Mouse (Mus musculus) stomach, embryonic 14.5 days (tissue): ENCODE data around the gene St7. TPM values are rescaled to one million over a fixed set of nuclear protein-coding genes. Genes with fewer than 3 reads are reported as not detected.

Experiments
- ATAC-seq: fragments of 200-750 bp; cut with Nextera tagmentation; 2 replicates; pipeline ENCODE4 v1.8.0; 2017; ENCODE audit warnings: low read depth, moderate TSS enrichment; ENCODE audit not compliant: insufficient number of reproducible peaks, insufficient read depth, low FRiP score
- H3K27ac ChIP-seq: fragments of 300-500 bp; sonication (generic); 2 replicates; pipeline ENCODE4 v1.5.1; 2014; ENCODE audit warnings: mild to moderate bottlenecking, low read length, moderate library complexity, mixed read lengths
- H3K27me3 ChIP-seq: fragments of 300-500 bp; sonication (generic); 2 replicates; pipeline ENCODE4 v1.6.1; 2014; ENCODE audit warnings: low read length, control low read depth, mixed read lengths; ENCODE audit not compliant: control insufficient read depth, insufficient read depth
- H3K36me3 ChIP-seq: fragments of 300-500 bp; sonication (generic); 2 replicates; pipeline ENCODE4 v1.6.1; 2014; ENCODE audit warnings: mild to moderate bottlenecking, control low read depth, low read length, moderate library complexity, mixed read lengths; ENCODE audit not compliant: control insufficient read depth, insufficient read depth
- H3K4me1 ChIP-seq: fragments of 300-500 bp; sonication (generic); 2 replicates; pipeline ENCODE4 v1.6.1; 2014; ENCODE audit warnings: low read length, control low read depth, mixed read lengths; ENCODE audit not compliant: control insufficient read depth, insufficient read depth
- H3K4me2 ChIP-seq: fragments of 300-500 bp; sonication (generic); replicated peaks from 2 replicates; pipeline ENCODE4 v1.6.1; 2014; ENCODE audit warnings: low read depth, low read length, control low read depth
- H3K4me3 ChIP-seq: fragments of 300-500 bp; sonication (generic); 2 replicates; pipeline ENCODE4 v1.5.1; 2014; ENCODE audit warnings: low read depth, low read length, control low read depth
- H3K9ac ChIP-seq: fragments of 300-500 bp; sonication (generic); replicated peaks from 2 replicates; pipeline ENCODE4 v1.6.1; 2014; ENCODE audit warnings: low read depth, mild to moderate bottlenecking, control low read depth, low read length, moderate library complexity, mixed read lengths
- H3K9me3 ChIP-seq: fragments of 300-500 bp; sonication (generic); 2 replicates; pipeline ENCODE4 v1.6.1; 2016; ENCODE audit warnings: low read depth, low read length, control low read depth; ENCODE audit not compliant: control insufficient read depth
- WGBS: fragments of 180-500 bp; shearing (Covaris S2); extraction: QIAGEN DNeasy Blood & Tissue Kit; methylation state at CpG from one replicate; pipeline ENCODE4 v1.1.7; 2014; 5-methylcytosine and 5-hydroxymethylcytosine counted together
- polyA plus RNA-seq: library from polyadenylated mRNA; unstranded; fragments of >200 nt; fragmentation: Nextera tagmentation; extraction: Ambion mirVana; gene quantifications from 2 replicates; pipeline ENCODE4 v1.2.1, GENCODE M21; 2014

St7 gene
- polyA plus RNA-seq, 1 experiment from 2014 or later = 29.9 TPM

DNA sequence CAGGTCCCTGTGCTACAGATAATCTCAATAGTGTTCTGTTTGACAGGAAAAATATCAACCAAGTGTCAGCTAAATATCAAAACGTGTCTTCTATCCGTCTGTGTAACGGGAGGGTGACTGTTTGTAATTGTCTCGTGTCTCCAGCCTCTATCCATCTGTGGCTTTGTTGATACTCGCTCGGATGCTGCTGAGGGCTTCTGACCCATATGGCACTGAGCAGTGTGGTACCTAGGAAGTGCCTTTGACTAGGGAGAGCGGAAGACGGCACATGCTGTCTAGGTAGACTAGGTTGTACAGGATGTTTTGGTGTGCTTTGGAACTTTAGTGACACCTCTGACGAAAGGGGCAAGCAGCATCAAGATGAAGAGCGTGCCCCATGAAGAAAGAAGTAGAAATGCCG lies 235.0 kb downstream of the St7 start:
- H3K36me3 ChIP-seq = no peaks in the 10 kb centered on the region
- peaks cover 8% of the 10 kb centered on the region; the same call in 1 of the 2 replicates for H3K4me1 ChIP-seq
- no peak overlapping the region for H3K9ac ChIP-seq
- H3K4me2 ChIP-seq = no peak overlapping the region
- H3K27ac ChIP-seq = no peak overlapping the region
- no peaks in the 10 kb centered on the region for H3K27me3 ChIP-seq
- no peak for ATAC-seq
- H3K4me3 ChIP-seq = no peak overlapping the region
- H3K9me3 ChIP-seq = no peaks in the 10 kb centered on the region
- WGBS = 69% methylated on average over 11 of the region's 11 CpGs

GRCm38 (mm10) chr6:17931187-17931586 lies 238.5 kb downstream of the St7 start:
- Histone ChIP-seq H3K4me2 (no peak overlapping the region), H3K4me3 (no peak overlapping the region), H3K27me3 (no peaks in the 10 kb centered on the region), H3K27ac (no peak overlapping the region; the same call in 1 of the 2 replicates), H3K4me1 (peaks cover 8% of the 10 kb centered on the region; the same call in 1 of the 2 replicates), H3K9ac (no peak overlapping the region), H3K36me3 (no peaks in the 10 kb centered on the region), H3K9me3 (no peaks in the 10 kb centered on the region)
- ATAC-seq = peak; percentile 67
- 80% methylated on average over 2 of the region's 2 CpGs for WGBS

- peaks cover 8% of the 10 kb centered on the region; the same call in 1 of the 2 replicates for H3K4me1 ChIP-seq
- no peaks in the 10 kb centered on the region for H3K36me3 ChIP-seq
- no peak overlapping the region for H3K9ac ChIP-seq
- no peak for ATAC-seq
- H3K9me3 ChIP-seq = no peaks in the 10 kb centered on the region
- no peak overlapping the region for H3K4me3 ChIP-seq
- no peak overlapping the region for H3K27ac ChIP-seq
- H3K27me3 ChIP-seq = no peaks in the 10 kb centered on the region
- no peak overlapping the region for H3K4me2 ChIP-seq
- WGBS = 73% methylated on average over 7 of the region's 7 CpGs
Observed at GRCm38 (mm10) chr6:17931835-17932234, 239.1 kb downstream of the St7 start.

DNA sequence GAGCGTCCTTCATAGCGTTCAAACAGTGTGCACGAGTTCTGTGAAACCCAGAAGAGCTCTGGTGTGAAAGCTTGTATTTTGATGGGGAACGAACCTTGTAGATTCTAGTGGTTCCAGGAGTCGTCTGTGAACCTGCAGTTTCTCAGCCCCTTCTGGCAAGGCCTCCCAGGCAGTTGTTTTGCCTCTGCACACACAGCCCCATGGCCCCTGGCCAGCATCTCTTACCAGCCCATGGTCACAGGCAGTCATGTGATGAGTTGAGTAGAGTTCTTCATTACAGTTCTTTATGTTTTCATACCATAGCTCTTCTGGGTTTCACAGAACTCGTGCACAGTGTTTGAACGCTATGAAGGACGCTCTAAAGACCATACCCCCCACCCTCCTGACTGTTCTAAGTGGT lies 240.1 kb downstream of the St7 start:
- no peak overlapping the region for H3K27ac ChIP-seq
- H3K36me3 ChIP-seq = no peaks in the 10 kb centered on the region
- ATAC-seq = no peak
- H3K9ac ChIP-seq = no peak overlapping the region
- H3K4me2 ChIP-seq = no peak overlapping the region
- no peak overlapping the region for H3K4me3 ChIP-seq
- WGBS = 88% methylated on average over 8 of the region's 8 CpGs
- H3K4me1 ChIP-seq = peaks cover 3% of the 10 kb centered on the region; the same call in 1 of the 2 replicates
- H3K27me3 ChIP-seq = no peaks in the 10 kb centered on the region
- no peaks in the 10 kb centered on the region for H3K9me3 ChIP-seq

GRCm38 (mm10) chr6:17938631-17939346 lies 246.1 kb downstream of the St7 start:
- 35% methylated on average over 11 of the region's 11 CpGs for WGBS
- H3K9me3 ChIP-seq = no peaks in the 10 kb centered on the region
- H3K27me3 ChIP-seq = no peaks in the 10 kb centered on the region
- peaks cover 5% of the 10 kb centered on the region for H3K4me1 ChIP-seq
- no peaks in the 10 kb centered on the region for H3K36me3 ChIP-seq
- no peak overlapping the region for H3K4me3 ChIP-seq
- H3K4me2 ChIP-seq = no peak overlapping the region
- H3K27ac ChIP-seq = no peak overlapping the region
- no peak overlapping the region for H3K9ac ChIP-seq
- ATAC-seq = 0 out of 2 replicates have a peak, but pooled peaks have one; percentile 33

GRCm38 (mm10) chr6:17941916-17942315 lies 249.2 kb downstream of the St7 start:
- no peak overlapping the region for H3K9ac ChIP-seq
- no peaks in the 10 kb centered on the region for H3K36me3 ChIP-seq
- H3K4me3 ChIP-seq = no peak overlapping the region
- ATAC-seq = no peak
- no peaks in the 10 kb centered on the region for H3K27me3 ChIP-seq
- H3K9me3 ChIP-seq = no peaks in the 10 kb centered on the region
- H3K27ac ChIP-seq = no peak overlapping the region
- 31% methylated on average over 2 of the region's 2 CpGs for WGBS
- H3K4me1 ChIP-seq = peaks cover 10% of the 10 kb centered on the region
- no peak overlapping the region for H3K4me2 ChIP-seq

GRCm38 (mm10) chr6:17942344-17942743 lies 249.6 kb downstream of the St7 start:
- WGBS = 30% methylated on average over 7 of the region's 7 CpGs
- no peaks in the 10 kb centered on the region for H3K36me3 ChIP-seq
- H3K4me3 ChIP-seq = no peak overlapping the region
- H3K27me3 ChIP-seq = no peaks in the 10 kb centered on the region
- H3K9ac ChIP-seq = no peak overlapping the region
- no peak overlapping the region for H3K27ac ChIP-seq
- H3K9me3 ChIP-seq = no peaks in the 10 kb centered on the region
- H3K4me2 ChIP-seq = no peak overlapping the region
- no peak for ATAC-seq
- H3K4me1 ChIP-seq = peaks cover 10% of the 10 kb centered on the region

DNA sequence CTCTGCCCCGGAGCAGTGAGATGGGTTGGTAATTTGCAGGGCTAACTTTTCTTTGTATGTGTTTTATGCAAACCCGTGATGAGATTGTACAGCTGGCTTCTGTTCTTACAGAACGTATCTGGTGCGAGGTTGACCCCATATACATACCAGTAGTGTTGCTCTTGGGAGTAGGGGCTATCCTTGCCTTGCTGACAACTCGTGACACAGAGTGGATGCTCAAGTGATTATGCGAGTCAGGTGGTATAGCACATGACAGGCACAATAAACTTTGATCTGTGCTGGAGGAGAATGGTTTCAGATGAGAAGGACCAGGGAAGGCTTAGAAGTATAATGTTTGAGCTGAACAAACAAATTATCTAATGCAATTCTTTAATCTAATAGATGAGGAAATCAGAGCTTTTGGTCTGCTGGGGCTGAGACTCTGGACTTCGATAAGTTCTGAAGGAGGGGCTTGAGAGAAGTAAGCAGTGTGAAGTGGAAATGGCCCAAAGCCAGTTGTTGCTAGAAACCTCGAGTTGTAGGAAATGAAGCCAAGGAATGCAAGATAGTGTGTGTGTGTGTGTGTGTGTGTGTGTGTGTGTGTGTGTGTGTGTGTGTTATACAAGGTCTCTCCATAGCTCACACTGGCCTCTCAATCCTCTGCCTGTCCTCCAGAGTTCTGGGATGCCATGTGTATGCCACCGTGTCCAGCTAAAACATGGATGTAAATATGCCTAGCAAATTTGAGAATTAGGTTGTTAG lies 251.3 kb downstream of the St7 start:
- H3K36me3 ChIP-seq = no peaks in the 10 kb centered on the region
- no peak for ATAC-seq
- no peak overlapping the region for H3K27ac ChIP-seq
- no peak overlapping the region for H3K4me2 ChIP-seq
- H3K27me3 ChIP-seq = no peaks in the 10 kb centered on the region
- 59% methylated on average over 9 of the region's 9 CpGs for WGBS
- peaks cover 10% of the 10 kb centered on the region for H3K4me1 ChIP-seq
- no peak overlapping the region for H3K9ac ChIP-seq
- no peak overlapping the region for H3K4me3 ChIP-seq
- H3K9me3 ChIP-seq = no peaks in the 10 kb centered on the region
